Mouse (Mus musculus) myocyte (in vitro differentiated cells): ENCODE results near the gene Pomc.

Experiments used
- CEBPB ChIP-seq: IDR thresholded peaks from 2 replicates; pipeline ENCODE4 v1.6.1; 2011; ENCODE audit warnings: mild to moderate bottlenecking, moderate library complexity; ENCODE audit not compliant: poor library complexity, insufficient read depth, severe bottlenecking
- E2F4 ChIP-seq: IDR thresholded peaks from one replicate; pipeline ENCODE4 v1.6.1; 2011; ENCODE audit warnings: mild to moderate bottlenecking, control low read depth, moderate library complexity; ENCODE audit not compliant: insufficient read depth
- MAX ChIP-seq: IDR thresholded peaks from one replicate; pipeline ENCODE4 v1.6.1; 2011; ENCODE audit warnings: low read depth, mild to moderate bottlenecking, control low read depth
- MYOD1 ChIP-seq, 3 experiments: IDR thresholded peaks; one replicate each; pipeline ENCODE4 v1.6.1; 2011; ENCODE audit warnings: control low read depth in 2 of 3, low read depth in 2 of 3, mild to moderate bottlenecking in 2 of 3, moderate library complexity in 1 of 3; ENCODE audit not compliant: insufficient read length in 2 of 3, control insufficient read depth in 1 of 3
- MYOG ChIP-seq, 3 experiments: IDR thresholded peaks; one replicate each; pipeline ENCODE4 v1.6.1; 2011; ENCODE audit warnings: control low read depth in 2 of 3, low read depth in 2 of 3, mild to moderate bottlenecking in 2 of 3; ENCODE audit not compliant: insufficient read length in 2 of 3, control insufficient read depth in 1 of 3, insufficient read depth in 1 of 3
- POLR2A ChIP-seq: IDR thresholded peaks from one replicate; pipeline ENCODE4 v1.6.1; 2011; ENCODE audit warnings: low read depth, mild to moderate bottlenecking, control low read depth, moderate library complexity; ENCODE audit not compliant: insufficient read length
- POLR2AphosphoS2 ChIP-seq: IDR thresholded peaks from one replicate; pipeline ENCODE4 v1.6.1; 2011; ENCODE audit warnings: low read depth, control low read depth; ENCODE audit not compliant: insufficient read length
- REST ChIP-seq: IDR thresholded peaks from one replicate; pipeline ENCODE4 v1.6.1; 2011; ENCODE audit warnings: mild to moderate bottlenecking, control low read depth, moderate library complexity; ENCODE audit not compliant: insufficient read depth, insufficient read length
- TCF12 ChIP-seq: IDR thresholded peaks from one replicate; pipeline ENCODE4 v1.6.1; 2011; ENCODE audit warnings: mild to moderate bottlenecking, control low read depth; ENCODE audit not compliant: poor library complexity, insufficient read depth, severe bottlenecking
- USF1 ChIP-seq: IDR thresholded peaks from one replicate; pipeline ENCODE4 v1.6.1; 2011; ENCODE audit warnings: low read depth, mild to moderate bottlenecking, control low read depth, moderate library complexity

- no peak for TF ChIP-seq CEBPB
- TF ChIP-seq POLR2A, result no peak
- no peak for TF ChIP-seq USF1
- TF ChIP-seq E2F4, result no peak
- no peak for TF ChIP-seq MYOG (IDR thresholded peaks at IDR 0.05; ENCODE audit: control insufficient read depth in 1 of 3, insufficient read depth in 1 of 3, insufficient read length in 2 of 3, low read depth in 2 of 3)
- TF ChIP-seq TCF12, result no peak
- TF ChIP-seq POLR2AphosphoS2, result no peak
- no peak for TF ChIP-seq MAX
- no peak for TF ChIP-seq REST
- no peak for TF ChIP-seq MYOD1 (IDR thresholded peaks at IDR 0.05; ENCODE audit: control insufficient read depth in 1 of 3, insufficient read length in 2 of 3, low read depth in 2 of 3)
Measured at GRCm38 (mm10) chr12:4006079-4006478, 51.3 kb downstream of the Pomc start.
